Mouse (Mus musculus): ENCODE data around the gene Ckap2. TPM values are rescaled to one million over a fixed set of nuclear protein-coding genes. Genes with fewer than 3 reads are reported as not detected.

Ckap2 gene
- 25.5 and 26.4 TPM in 2 replicates for total RNA-seq (2012; rRNA removed)
- polyA plus RNA-seq (2012; ENCODE audit: insufficient read depth in 1 of 2, insufficient read length in 2 of 2, low read depth in 1 of 2, low replicate concordance in 2 of 2, missing spikeins in 1 of 2), result 10 to 100 TPM in 1 of 2 experiments, not detected in 1; 33.6 TPM

DNA sequence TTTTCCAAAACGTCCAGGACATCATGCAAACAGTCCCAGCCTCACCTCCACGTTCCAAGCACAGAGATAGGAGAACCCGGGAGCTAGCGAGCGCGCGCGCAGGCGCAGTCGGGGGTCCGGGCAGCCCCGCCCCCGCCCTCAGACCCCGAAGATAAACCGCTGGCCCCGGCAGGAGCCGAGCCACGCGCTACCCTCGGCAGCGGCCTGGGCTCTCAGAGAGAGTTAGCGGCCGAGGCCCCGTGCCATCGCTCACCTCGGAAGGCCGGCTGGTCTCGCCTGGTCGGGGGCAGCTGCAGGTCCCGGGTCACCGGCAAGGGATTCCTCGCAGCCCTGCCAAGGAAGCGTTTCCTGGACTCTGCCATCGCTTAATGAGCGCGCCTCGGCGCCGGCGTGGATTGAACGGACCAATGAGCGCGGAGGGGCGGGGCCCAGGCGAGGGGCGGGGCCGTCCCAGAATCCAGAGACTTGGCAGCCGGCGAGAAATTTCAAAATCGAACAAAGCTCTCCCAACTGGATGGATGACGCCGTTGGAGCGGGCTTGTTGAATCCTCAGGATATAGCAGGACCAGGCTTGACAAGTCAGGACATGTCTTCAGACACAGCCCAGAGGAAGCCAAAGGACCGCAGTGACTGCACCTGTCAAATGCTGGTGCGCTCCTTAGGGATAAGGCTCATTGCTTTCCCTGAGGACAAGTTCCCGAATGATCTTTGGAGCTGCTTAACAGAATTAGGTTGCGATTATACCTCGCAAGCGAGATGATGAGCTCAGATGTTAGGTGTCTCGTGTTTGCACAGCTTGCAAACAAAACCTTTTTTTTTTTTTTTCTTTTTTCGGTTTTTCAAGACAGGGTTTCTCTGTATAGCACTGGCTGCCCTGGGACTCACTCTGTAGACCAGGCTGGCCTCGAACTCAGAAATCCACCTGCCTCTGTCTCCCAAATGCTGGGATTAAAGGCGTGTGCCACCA lies at the start of gene Ckap2:
Gene Ckap2 (minus strand): TSS at position 389 of the 967 bp plus-strand sequence.
- DNase-seq (ENCODE audit: low read depth, low spot score), result peak; percentile 93
- Histone ChIP-seq H3K36me3 (ENCODE audit: control insufficient read depth in 1 of 2, insufficient read depth in 2 of 2, low read length in 2 of 2) (peaks cover 0 to 10% of the 10 kb centered on the region in 2 experiments; a peak in 3 of 4 replicates), H3K9ac (ENCODE audit: control insufficient read depth, low read depth, low read length, poor library complexity, severe bottlenecking) (peak within 1 kb of the TSS; percentile 99), H3K27ac (ENCODE audit: control insufficient read depth, low read depth, low read length) (peak within 1 kb of the TSS; percentile 87), H3K4me3 (ENCODE audit: control insufficient read depth in 1 of 2, insufficient read depth in 1 of 2, low read depth in 2 of 2, low read length in 2 of 2) (peak within 1 kb of the TSS; percentile 66 to 97), H3K27me3 (ENCODE audit: control insufficient read depth in 1 of 2, insufficient read depth in 2 of 2, low read length in 2 of 2) (no peaks in the 10 kb centered on the region), H3K9me3 (replicated peaks; ENCODE audit: insufficient read depth, low read length) (no peaks in the 10 kb centered on the region), H3K79me2 (ENCODE audit: control insufficient read depth, insufficient read depth, low read length, poor library complexity) (peaks cover 21% of the 10 kb centered on the region), H3K4me1 (ENCODE audit: control insufficient read depth in 1 of 2, insufficient read depth in 2 of 2, low read length in 2 of 2) (peaks cover 3 to 4% of the 10 kb centered on the region in 2 experiments; a peak in 3 of 4 replicates)
- TF ChIP-seq MYC (IDR thresholded peaks at IDR 0.05; ENCODE audit: low read depth, low read length) (0 out of 2 replicates have a peak, but pooled peaks have one; percentile 47), SIN3A (IDR thresholded peaks at IDR 0.05; ENCODE audit: low read length) (peak; percentile 85), MAX (IDR thresholded peaks at IDR 0.05; ENCODE audit: low read length) (peak; percentile 72), NELFE (IDR thresholded peaks at IDR 0.05; ENCODE audit: low read depth, low read length) (peak; percentile 87), EP300 (IDR thresholded peaks at IDR 0.05; ENCODE audit: low read depth in 1 of 2, low read length in 2 of 2) (no peak), MXI1 (IDR thresholded peaks at IDR 0.05; ENCODE audit: low read depth, low read length) (peak; percentile 72), ZNF384 (IDR thresholded peaks at IDR 0.05; ENCODE audit: low read depth, low read length) (peak; percentile 77; the same call in 1 of the 2 replicates), NRF1 (IDR thresholded peaks at IDR 0.05; ENCODE audit: insufficient read depth, low read depth, low read length, poor library complexity, severe bottlenecking) (peak; percentile 82), TCF12 (IDR thresholded peaks at IDR 0.05; ENCODE audit: low read depth, low read length) (peak; percentile 40), E2F4 (IDR thresholded peaks at IDR 0.05; ENCODE audit: borderline replicate concordance, low read depth, low read length) (no peak), ZMIZ1 (IDR thresholded peaks at IDR 0.05; ENCODE audit: low read depth, low read length) (peak; percentile 72; the same call in 1 of the 2 replicates), POLR2A (IDR thresholded peaks at IDR 0.05; ENCODE audit: control insufficient read depth in 1 of 2, insufficient read depth in 1 of 2, low read depth in 1 of 2, low read length in 2 of 2, poor library complexity in 1 of 2) (peak; percentile 87 to 88), POLR2AphosphoS2 (IDR thresholded peaks at IDR 0.05; ENCODE audit: low read length) (peak; percentile 87), MAZ (IDR thresholded peaks at IDR 0.05; ENCODE audit: low read depth, low read length) (peak; percentile 53; the same call in 1 of the 2 replicates), RAD21 (IDR thresholded peaks at IDR 0.05; ENCODE audit: low read depth, low read length) (no peak), USF1 (IDR thresholded peaks at IDR 0.05; ENCODE audit: low read depth, low read length) (no peak), TBP (IDR thresholded peaks at IDR 0.05; ENCODE audit: low read depth, low read length) (peak; percentile 30; the same call in 1 of the 2 replicates), SMC3 (IDR thresholded peaks at IDR 0.05; ENCODE audit: low read depth, low read length) (no peak), JUND (IDR thresholded peaks at IDR 0.05; ENCODE audit: low read depth, low read length) (no peak), HCFC1 (IDR thresholded peaks at IDR 0.05; ENCODE audit: low read depth, low read length) (peak; percentile 61; the same call in 1 of the 2 replicates), ELF1 (IDR thresholded peaks at IDR 0.05; ENCODE audit: low read depth, low read length) (peak; percentile 53; the same call in 1 of the 2 replicates), GATA1 (IDR thresholded peaks at IDR 0.05; ENCODE audit: low read depth, low read length) (no peak)

Data from MEL (cell line).